Mouse (Mus musculus) fibroblast of lung, adult 2 months (primary cell): ENCODE results near the gene Scn3a.
"Not testable (repeated sequence)": the region's sequence is repeated elsewhere in the genome, so short reads cannot be mapped to it uniquely, and the experiment has no call there.

Source experiments
- DNase-seq: peaks from one replicate; pipeline ENCODE4 v3.0.0-alpha.2; 2011; ENCODE audit warnings: low read depth

Gene Scn3a

DNA sequence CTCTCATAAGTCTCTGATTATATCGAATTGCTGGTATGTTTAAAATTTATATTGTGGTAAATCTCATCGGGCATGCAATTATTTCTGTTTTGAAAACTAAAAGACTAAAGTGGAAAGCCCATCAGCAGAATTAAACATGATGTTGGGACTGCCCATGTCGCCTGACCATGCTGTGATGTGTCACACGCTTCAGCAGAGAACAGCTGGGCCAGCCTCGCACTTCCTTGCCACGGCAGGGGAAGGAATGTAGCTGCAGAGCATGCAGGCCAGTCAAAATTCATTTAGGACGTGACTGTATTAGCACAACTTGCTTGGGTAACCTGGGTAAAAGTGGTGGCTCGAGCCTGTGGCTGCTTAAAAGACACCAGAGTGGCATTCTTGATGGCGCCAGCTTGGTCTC, 77.0 kb downstream of the Scn3a start:
- no peak for DNase-seq

DNA sequence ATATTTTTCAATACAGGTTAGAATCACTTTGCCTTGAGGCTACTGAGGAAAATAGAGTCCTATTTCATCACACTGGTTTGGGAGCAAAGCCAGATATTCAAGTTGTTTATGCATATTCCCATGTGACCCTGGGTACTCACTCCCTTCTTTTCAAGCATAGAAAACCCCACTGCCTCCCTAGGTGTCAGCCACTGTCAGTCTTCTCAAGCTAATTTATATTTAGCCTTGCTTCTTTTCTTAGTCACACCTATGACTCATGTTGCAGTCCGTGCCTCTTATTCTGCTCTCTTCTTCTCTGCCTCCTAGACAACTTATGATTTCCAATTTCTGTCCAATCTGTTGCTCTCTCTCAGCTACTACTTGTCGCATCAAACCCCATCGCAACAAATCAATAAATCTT, 84.0 kb downstream of the Scn3a start:
- peak; percentile 16 for DNase-seq

GRCm38 (mm10) chr2:65481007-65481672, 86.3 kb downstream of the Scn3a start:
- DNase-seq, result no peak

GRCm38 (mm10) chr2:65471311-65471882, 96.0 kb downstream of the Scn3a start:
- no peak for DNase-seq

DNA sequence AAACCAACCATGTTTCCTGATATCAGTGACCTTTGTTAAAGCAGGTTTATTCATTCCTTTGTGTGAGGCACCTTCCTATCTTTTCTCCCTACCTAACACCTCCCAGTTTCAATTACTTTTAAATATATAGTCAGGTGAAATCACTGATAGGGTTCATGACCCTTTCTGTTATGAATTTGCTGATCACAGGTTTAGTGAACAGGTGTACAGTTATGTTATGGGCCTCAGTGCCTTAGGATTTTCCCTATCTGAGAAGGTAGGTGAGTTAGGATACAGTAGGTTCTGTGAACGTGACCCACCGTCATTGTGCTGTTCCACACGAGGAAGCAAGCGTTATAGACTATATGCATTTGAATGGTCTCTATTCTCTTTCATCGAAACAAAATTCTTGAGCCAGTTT, 101.7 kb downstream of the Scn3a start:
- DNase-seq, result no peak

DNA sequence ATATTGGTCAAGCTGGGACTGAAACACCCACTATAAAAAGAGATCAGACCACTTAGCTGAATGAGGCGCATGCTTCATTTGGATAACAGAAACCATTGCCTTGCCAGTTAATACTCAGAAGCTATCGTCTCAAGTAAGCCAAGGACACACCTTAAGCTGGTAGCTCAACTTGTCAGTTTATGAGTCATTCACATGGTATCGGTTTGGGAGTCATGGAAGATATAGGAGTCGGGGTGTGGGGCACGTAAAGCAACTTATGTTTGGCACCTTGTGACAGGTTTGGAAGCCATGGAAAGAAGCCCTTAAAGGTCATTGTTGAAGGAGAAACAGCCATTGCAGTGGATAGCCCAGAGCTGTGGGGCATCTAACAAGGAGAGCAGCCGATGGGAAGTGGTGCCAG, 113.7 kb downstream of the Scn3a start:
- no peak for DNase-seq

DNA sequence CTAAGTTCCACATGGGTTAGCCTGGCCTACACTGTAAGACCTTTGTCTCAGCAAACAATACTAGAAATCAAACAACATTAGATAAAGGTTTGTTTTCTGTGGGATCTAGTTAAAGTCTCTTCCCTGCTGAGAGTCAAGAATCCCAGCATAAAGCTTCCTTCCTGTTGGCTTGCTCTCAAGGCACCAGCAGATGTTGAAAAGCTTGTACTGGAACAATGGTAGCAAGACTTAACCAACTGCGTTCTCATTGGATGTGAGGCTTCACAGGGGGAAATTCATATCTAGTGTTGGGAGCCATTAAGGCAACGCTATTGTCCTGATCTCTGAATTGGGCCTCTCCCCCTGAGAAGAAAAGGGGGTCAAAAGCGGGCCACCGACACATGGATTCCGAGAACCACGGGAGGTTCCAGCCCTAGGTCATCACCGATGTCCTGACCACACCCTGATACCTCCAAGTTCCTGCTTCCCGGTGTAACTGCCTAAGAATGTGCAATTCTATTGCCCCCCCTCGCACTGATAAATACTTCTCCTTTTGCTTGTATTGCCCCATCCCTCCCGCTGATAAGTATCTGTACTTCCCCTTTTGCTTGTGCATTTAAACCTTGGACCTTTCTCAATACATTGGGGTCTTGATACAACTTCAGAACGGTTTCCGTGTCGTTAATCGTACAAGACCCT, 115.9 kb downstream of the Scn3a start:
- DNase-seq, result not testable (repeated sequence)

- DNase-seq, result no peak
Observed at GRCm38 (mm10) chr2:65450449-65451360, 116.7 kb downstream of the Scn3a start.

DNA sequence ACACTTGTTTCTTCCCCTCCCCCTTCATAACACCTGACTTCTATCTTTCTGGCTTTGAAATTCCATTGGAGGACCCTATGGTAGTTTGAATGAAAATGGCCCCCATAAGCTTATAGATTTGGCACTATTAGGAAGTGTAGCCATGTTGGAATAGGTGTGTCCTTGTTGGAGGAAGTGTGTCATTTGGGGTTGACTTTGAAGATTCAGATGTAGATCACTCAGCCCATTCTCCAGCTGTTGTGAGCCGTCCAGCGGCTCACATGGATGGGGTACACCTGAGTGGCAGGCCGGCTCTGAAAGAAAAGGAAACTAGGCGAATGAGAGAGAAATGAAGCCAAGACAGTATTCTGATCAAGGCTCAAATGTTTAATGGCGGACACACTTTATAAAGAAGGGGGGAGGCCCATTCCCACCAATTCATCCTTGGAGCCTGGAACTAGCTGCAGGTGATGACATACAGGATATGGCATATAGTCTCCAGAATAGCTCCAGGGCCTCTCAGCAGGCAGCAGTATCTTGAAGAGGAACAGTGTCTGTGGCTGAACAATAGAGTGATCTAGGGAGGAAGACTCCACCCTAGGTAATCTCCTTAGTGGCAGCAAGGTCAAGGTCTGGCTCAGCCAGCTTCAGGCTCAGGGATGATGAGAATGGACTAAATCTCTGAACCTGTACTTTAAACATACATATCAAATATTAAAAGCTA, 118.2 kb downstream of the Scn3a start:
- no peak for DNase-seq

GRCm38 (mm10) chr2:65443082-65443481, 124.3 kb downstream of the Scn3a start:
- no peak for DNase-seq

GRCm38 (mm10) chr2:65441566-65441965, 125.9 kb downstream of the Scn3a start:
- DNase-seq, result peak; percentile 13

DNA sequence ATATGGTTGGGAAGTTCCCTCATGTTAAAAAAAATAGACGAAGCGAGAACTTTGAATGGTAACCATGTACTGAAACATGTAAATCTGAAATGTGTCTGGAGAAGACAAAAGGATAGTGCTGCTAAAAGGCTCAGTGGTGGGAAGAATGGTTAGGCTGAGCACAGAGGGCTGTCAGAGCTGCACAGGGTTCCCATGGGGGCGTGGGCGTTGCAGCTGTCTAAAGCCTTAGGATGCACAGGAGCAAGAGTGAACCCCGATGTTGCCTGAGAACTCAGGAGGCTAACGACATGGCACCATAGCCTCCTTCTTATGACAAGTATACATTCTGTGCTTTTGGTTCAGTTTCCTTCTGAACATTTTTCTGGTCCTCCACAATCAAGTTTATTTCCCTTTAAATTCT, 126.3 kb downstream of the Scn3a start:
- DNase-seq, result no peak

GRCm38 (mm10) chr2:65436917-65437316, 130.5 kb downstream of the Scn3a start:
- DNase-seq, result no peak

DNA sequence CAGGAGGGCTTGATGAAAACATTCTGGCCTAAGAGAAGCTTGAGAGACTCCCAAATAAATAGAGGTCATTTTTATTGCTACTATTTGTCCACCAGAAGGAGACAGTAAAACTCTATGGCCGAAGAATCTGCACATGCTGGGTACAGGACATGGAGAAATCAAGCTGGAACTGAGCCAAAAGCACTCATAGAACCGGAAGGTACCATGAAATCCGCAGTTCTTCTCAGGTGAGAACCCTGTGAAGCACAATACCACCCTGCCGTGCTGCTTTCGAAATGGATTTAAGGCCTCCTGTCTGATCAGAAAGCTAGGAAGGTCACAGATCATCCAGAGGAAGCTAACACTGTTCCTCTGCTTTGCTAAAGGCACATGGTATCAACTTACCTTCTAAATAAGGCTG, 143.9 kb downstream of the Scn3a start:
- no peak for DNase-seq

DNA sequence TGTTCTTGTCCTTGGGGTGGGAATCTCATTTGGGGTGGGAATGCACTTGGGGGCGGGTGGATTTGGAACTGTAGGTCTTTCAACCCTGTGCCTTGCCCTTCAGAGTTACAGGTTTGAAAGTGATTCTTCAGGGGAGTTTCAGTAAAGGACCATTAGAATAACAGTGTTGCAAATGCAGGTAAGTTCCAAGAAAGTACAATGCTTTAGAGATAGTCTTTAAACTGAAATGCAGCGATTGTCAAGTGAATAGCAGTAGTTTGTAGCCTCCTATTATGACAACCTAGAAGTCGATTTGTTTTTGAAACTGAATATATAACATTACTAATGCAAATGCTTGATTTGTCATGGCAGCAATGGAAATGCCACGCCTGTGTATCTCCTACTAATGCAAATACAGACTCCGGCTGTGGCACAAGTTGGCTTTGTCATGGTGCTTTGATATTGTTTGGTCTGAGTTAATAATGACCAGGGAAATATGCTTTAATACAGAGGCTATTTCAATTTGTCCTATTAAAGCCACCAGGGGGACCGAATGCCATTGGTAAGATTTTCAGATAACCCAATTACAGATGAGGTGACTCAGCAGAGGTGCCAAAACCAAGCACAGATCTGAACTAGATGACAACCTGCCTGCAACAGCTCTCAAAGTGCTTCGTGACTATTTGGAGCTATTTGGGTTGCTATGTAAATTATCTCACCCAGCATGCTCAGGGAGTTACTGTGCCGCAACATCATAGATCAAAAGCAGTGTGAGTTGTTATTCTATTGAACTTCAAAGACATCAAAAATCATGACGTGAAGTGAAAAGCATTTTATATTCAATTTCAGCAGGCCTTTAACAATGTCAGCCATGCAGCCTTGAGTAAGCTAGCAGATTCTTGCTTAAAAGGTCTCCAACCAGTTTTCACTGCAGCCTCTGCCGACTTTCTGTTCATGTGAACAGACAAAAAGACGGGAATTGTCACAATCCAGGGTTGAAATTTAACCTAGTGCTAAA, 145.9 kb downstream of the Scn3a start:
- DNase-seq, result no peak

GRCm38 (mm10) chr2:65418608-65419007, 148.8 kb downstream of the Scn3a start:
- no peak for DNase-seq

DNA sequence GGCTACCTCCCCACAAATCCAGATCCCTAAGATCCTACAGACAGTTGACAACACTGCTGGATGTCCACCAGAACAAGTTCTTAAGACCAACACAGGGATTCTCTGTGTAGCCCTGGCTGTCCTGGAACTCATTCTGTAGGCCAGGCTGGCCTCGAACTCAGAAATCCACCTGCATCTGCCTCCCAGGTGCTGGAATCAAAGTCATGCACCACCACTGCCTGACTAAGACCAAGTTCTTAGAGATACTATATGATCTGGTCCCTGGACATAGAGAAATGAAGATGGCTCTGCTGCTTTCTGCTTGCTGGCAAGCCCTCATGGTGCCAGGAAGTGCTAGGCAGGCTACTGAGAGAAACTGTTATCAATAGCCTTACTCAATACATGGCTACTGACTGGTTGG, 150.9 kb downstream of the Scn3a start:
- no peak for DNase-seq

DNA sequence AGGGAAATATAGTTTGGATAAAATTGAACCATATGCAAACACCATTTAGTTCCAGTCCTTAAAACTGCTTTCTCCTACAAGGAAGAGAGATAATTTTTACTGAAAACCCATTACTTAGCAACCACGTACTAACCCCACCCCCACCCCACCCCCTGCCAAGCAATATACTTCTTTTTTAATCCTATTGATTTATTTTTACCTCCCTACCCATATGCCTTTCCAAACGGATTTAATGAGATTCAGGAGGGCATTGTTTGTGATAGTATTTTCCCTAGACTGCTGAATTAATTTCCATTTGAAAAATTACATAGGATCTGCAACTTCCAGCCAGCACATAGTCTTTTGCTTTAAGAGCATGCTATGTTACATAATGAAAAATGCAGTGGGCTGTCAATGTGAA, 152.1 kb downstream of the Scn3a start:
- DNase-seq, result no peak

- DNase-seq, result no peak
Observed at GRCm38 (mm10) chr2:65414806-65415281, 152.6 kb downstream of the Scn3a start.

DNA sequence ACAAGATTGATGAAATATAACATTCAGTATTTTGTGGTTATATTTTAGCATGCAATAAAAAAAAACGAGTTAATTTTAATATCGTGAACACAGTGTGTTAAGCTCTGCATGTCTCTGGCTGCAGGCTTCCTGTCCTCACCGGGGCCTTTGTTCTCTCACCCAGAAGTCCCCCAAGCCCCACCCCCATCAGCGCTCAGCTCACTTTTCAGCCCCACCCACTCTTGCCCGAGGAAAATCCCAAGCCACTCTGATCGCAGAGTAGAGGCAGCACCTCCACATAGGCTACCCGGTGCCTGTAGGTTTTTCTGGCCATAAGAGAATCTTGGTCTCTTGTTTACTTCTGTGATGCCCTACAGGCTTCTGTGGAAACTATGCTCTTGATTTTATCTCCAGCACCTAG, 153.2 kb downstream of the Scn3a start:
- DNase-seq, result no peak
